Mouse (Mus musculus): ENCODE results near the gene Gm20388.

DNA sequence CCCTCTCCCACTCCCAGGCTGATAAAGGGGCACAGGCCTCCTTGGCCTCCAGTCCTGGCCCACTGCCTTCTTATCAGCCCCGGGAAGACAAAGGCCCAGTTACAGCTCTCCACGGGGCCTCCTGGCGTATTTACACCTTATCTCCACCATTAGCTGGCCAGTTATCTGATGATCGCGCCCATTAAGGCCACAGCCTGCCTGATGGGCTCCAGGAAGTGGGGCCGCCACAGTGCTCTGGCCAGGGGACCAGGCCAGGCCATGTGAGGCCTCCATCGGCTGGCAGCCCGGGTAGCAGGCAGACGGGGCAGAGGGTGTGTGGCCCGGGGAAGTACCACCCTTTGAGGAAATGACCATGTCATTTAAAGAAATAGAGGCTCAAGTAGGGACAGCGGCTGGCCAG is 2412.2 kb downstream of the Gm20388 start:
- TF ChIP-seq ZC3H11A (IDR thresholded peaks at IDR 0.05; ENCODE audit: borderline replicate concordance, low read depth, low read length): no peak
- no peak for TF ChIP-seq ZNF384 (IDR thresholded peaks at IDR 0.05; ENCODE audit: low read depth, low read length)
- TF ChIP-seq HCFC1 (IDR thresholded peaks at IDR 0.05; ENCODE audit: borderline replicate concordance, insufficient read depth, low read length): no peak
- TF ChIP-seq CHD2 (IDR thresholded peaks at IDR 0.05; ENCODE audit: low read depth, low read length): no peak
